Mouse (Mus musculus): ENCODE measurements around the gene Il20ra. TPM values are rescaled to one million over a fixed set of nuclear protein-coding genes. Genes with fewer than 3 reads are reported as not detected.

The Il20ra gene
- not detected in 2 replicates for polyA plus RNA-seq (2012; rRNA removed)

- no peaks in the 10 kb centered on the region for H3K36me3 ChIP-seq (ENCODE audit: control insufficient read depth, insufficient read depth, low read length)
- peak within 1 kb of the TSS; percentile 43 for H3K4me3 ChIP-seq (ENCODE audit: low read depth, low read length)
- H3K27ac ChIP-seq (ENCODE audit: insufficient read depth, low read depth, low read length) = no peak within 1 kb of the TSS
- under 1% methylated on average over 29 of the region's 29 CpGs for WGBS
- no peak for TF ChIP-seq POLR2A (IDR thresholded peaks at IDR 0.05; ENCODE audit: low read depth, low read length)
- TF ChIP-seq CTCF (IDR thresholded peaks at IDR 0.05; ENCODE audit: extremely low read depth, insufficient read length, insufficient replicate concordance, low read depth, low read length) = peak; percentile 34; the same call in 1 of the 2 replicates
- H3K4me1 ChIP-seq (ENCODE audit: control insufficient read depth, insufficient read depth, insufficient read length, low read length) = peaks cover 5% of the 10 kb centered on the region
- peaks cover 8% of the 10 kb centered on the region for H3K27me3 ChIP-seq (ENCODE audit: control insufficient read depth, insufficient read depth, low read length)
Observed at GRCm38 (mm10) chr10:19712421-19712836, at the start of gene Il20ra. Gene Il20ra, plus strand, starts transcription at chr10:19712570.

- TF ChIP-seq POLR2A (IDR thresholded peaks at IDR 0.05; ENCODE audit: low read depth, low read length) (no peak), CTCF (IDR thresholded peaks at IDR 0.05; ENCODE audit: extremely low read depth, insufficient read length, insufficient replicate concordance, low read depth, low read length) (no peak)
- 76% methylated on average over 5 of the region's 5 CpGs for WGBS
- H3K27ac ChIP-seq (ENCODE audit: insufficient read depth, low read depth, low read length) = no peak overlapping the region
Observed at GRCm38 (mm10) chr10:19668973-19669372, 43.4 kb upstream of the Il20ra start.

GRCm38 (mm10) chr10:19672015-19672414, 40.4 kb upstream of the Il20ra start:
- Histone ChIP-seq H3K4me3 (ENCODE audit: low read depth, low read length) (no peak overlapping the region), H3K27me3 (ENCODE audit: control insufficient read depth, insufficient read depth, low read length) (no peaks in the 10 kb centered on the region), H3K36me3 (ENCODE audit: control insufficient read depth, insufficient read depth, low read length) (no peaks in the 10 kb centered on the region), H3K27ac (ENCODE audit: insufficient read depth, low read depth, low read length) (no peak overlapping the region), H3K4me1 (ENCODE audit: control insufficient read depth, insufficient read depth, insufficient read length, low read length) (no peaks in the 10 kb centered on the region)
- TF ChIP-seq POLR2A (IDR thresholded peaks at IDR 0.05; ENCODE audit: low read depth, low read length) (no peak), CTCF (IDR thresholded peaks at IDR 0.05; ENCODE audit: extremely low read depth, insufficient read length, insufficient replicate concordance, low read depth, low read length) (no peak)

More at GRCm38 (mm10) chr10:19668973-19669372, 43.4 kb upstream of the Il20ra start:
- Histone ChIP-seq H3K4me1 (ENCODE audit: control insufficient read depth, insufficient read depth, insufficient read length, low read length) (no peaks in the 10 kb centered on the region), H3K36me3 (ENCODE audit: control insufficient read depth, insufficient read depth, low read length) (no peaks in the 10 kb centered on the region), H3K27me3 (ENCODE audit: control insufficient read depth, insufficient read depth, low read length) (no peaks in the 10 kb centered on the region), H3K4me3 (ENCODE audit: low read depth, low read length) (no peak overlapping the region)

- no peak overlapping the region for H3K27ac ChIP-seq (ENCODE audit: insufficient read depth, low read depth, low read length)
- 65% methylated on average over 1 of the region's 1 CpGs for WGBS
- no peaks in the 10 kb centered on the region for H3K36me3 ChIP-seq (ENCODE audit: control insufficient read depth, insufficient read depth, low read length)
- H3K4me1 ChIP-seq (ENCODE audit: control insufficient read depth, insufficient read depth, insufficient read length, low read length) = no peaks in the 10 kb centered on the region
- H3K27me3 ChIP-seq (ENCODE audit: control insufficient read depth, insufficient read depth, low read length) = no peaks in the 10 kb centered on the region
- TF ChIP-seq POLR2A (IDR thresholded peaks at IDR 0.05; ENCODE audit: low read depth, low read length) (no peak), CTCF (IDR thresholded peaks at IDR 0.05; ENCODE audit: extremely low read depth, insufficient read length, insufficient replicate concordance, low read depth, low read length) (no peak)
- no peak overlapping the region for H3K4me3 ChIP-seq (ENCODE audit: low read depth, low read length)
Observed at GRCm38 (mm10) chr10:19673146-19673545, 39.2 kb upstream of the Il20ra start.

GRCm38 (mm10) chr10:19687686-19688085, 24.7 kb upstream of the Il20ra start:
- Histone ChIP-seq H3K27me3 (ENCODE audit: control insufficient read depth, insufficient read depth, low read length) (no peaks in the 10 kb centered on the region), H3K4me1 (ENCODE audit: control insufficient read depth, insufficient read depth, insufficient read length, low read length) (peaks cover 2% of the 10 kb centered on the region; the same call in 1 of the 2 replicates), H3K36me3 (ENCODE audit: control insufficient read depth, insufficient read depth, low read length) (no peaks in the 10 kb centered on the region), H3K4me3 (ENCODE audit: low read depth, low read length) (no peak overlapping the region), H3K27ac (ENCODE audit: insufficient read depth, low read depth, low read length) (no peak overlapping the region)
- TF ChIP-seq POLR2A (IDR thresholded peaks at IDR 0.05; ENCODE audit: low read depth, low read length) (no peak), CTCF (IDR thresholded peaks at IDR 0.05; ENCODE audit: extremely low read depth, insufficient read length, insufficient replicate concordance, low read depth, low read length) (no peak)
- WGBS = 64% methylated on average over 3 of the region's 3 CpGs

GRCm38 (mm10) chr10:19691287-19691686, 21.1 kb upstream of the Il20ra start:
- TF ChIP-seq CTCF (IDR thresholded peaks at IDR 0.05; ENCODE audit: extremely low read depth, insufficient read length, insufficient replicate concordance, low read depth, low read length) (no peak), POLR2A (IDR thresholded peaks at IDR 0.05; ENCODE audit: low read depth, low read length) (no peak)
- Histone ChIP-seq H3K4me3 (ENCODE audit: low read depth, low read length) (no peak overlapping the region), H3K27me3 (ENCODE audit: control insufficient read depth, insufficient read depth, low read length) (no peaks in the 10 kb centered on the region), H3K4me1 (ENCODE audit: control insufficient read depth, insufficient read depth, insufficient read length, low read length) (peaks cover 2% of the 10 kb centered on the region; the same call in 1 of the 2 replicates), H3K36me3 (ENCODE audit: control insufficient read depth, insufficient read depth, low read length) (no peaks in the 10 kb centered on the region), H3K27ac (ENCODE audit: insufficient read depth, low read depth, low read length) (peak overlapping the region; percentile 13; the same call in 1 of the 2 replicates)
- WGBS = 78% methylated on average over 3 of the region's 3 CpGs

- Histone ChIP-seq H3K4me3 (ENCODE audit: low read depth, low read length) (no peak overlapping the region), H3K27ac (ENCODE audit: insufficient read depth, low read depth, low read length) (peak overlapping the region; percentile 13; the same call in 1 of the 2 replicates), H3K36me3 (ENCODE audit: control insufficient read depth, insufficient read depth, low read length) (no peaks in the 10 kb centered on the region), H3K4me1 (ENCODE audit: control insufficient read depth, insufficient read depth, insufficient read length, low read length) (peaks cover 2% of the 10 kb centered on the region; the same call in 1 of the 2 replicates), H3K27me3 (ENCODE audit: control insufficient read depth, insufficient read depth, low read length) (no peaks in the 10 kb centered on the region)
- 69% methylated on average over 13 of the region's 13 CpGs for WGBS
- TF ChIP-seq POLR2A (IDR thresholded peaks at IDR 0.05; ENCODE audit: low read depth, low read length) (no peak), CTCF (IDR thresholded peaks at IDR 0.05; ENCODE audit: extremely low read depth, insufficient read length, insufficient replicate concordance, low read depth, low read length) (no peak)
Observed at GRCm38 (mm10) chr10:19691771-19692170, 20.6 kb upstream of the Il20ra start.
